Mouse (Mus musculus): ENCODE measurements at regions not wholly inside any gene's neighbourhood (a gene's known extent, or its start where the extent isn't known, plus 50 kb on each side); places are given as distances from the start of the nearest gene placed in this dataset.

DNA sequence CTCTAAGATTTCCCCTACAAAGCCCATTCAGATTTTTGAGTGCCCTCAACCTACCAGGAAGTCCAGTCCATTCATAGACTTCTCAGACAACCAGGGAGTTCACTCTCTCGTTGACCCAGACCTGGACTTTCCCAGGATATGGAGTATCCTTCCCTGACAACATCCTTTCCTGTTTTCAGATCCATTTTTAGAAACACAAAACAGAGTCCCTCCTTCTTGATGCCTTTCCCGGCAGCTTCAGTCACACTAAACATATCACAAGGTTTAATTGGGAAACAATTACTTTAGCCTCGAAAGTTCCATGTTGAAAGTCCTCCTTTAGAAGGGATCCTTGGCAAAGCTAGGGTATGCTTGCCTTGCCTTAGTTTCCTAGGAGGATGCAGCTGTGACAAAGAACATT, 51.8 kb upstream of the Vash1 start:
- Histone ChIP-seq H3K36me3 (ENCODE audit: control insufficient read depth, insufficient read depth, low read length, poor library complexity, severe bottlenecking) (no peaks in the 10 kb centered on the region), H3K9me3 (replicated peaks; ENCODE audit: control insufficient read depth, insufficient read depth, low read length, poor library complexity, severe bottlenecking) (no peaks in the 10 kb centered on the region), H3K4me3 (ENCODE audit: low read depth, low read length) (no peak overlapping the region), H3K27ac (ENCODE audit: insufficient read depth, low read length) (no peak overlapping the region), H3K9ac (ENCODE audit: low read depth, poor library complexity, severe bottlenecking) (no peak overlapping the region), H3K27me3 (ENCODE audit: control insufficient read depth, insufficient read depth, low read length, poor library complexity, severe bottlenecking) (no peaks in the 10 kb centered on the region), H3K4me1 (ENCODE audit: control insufficient read depth, insufficient read depth, low read length) (no peaks in the 10 kb centered on the region)
- TF ChIP-seq EP300 (IDR thresholded peaks at IDR 0.05; ENCODE audit: insufficient read depth, low read depth, low read length), result no peak
- TF ChIP-seq POLR2A (IDR thresholded peaks at IDR 0.05; ENCODE audit: insufficient read depth, low read length), result no peak

DNA sequence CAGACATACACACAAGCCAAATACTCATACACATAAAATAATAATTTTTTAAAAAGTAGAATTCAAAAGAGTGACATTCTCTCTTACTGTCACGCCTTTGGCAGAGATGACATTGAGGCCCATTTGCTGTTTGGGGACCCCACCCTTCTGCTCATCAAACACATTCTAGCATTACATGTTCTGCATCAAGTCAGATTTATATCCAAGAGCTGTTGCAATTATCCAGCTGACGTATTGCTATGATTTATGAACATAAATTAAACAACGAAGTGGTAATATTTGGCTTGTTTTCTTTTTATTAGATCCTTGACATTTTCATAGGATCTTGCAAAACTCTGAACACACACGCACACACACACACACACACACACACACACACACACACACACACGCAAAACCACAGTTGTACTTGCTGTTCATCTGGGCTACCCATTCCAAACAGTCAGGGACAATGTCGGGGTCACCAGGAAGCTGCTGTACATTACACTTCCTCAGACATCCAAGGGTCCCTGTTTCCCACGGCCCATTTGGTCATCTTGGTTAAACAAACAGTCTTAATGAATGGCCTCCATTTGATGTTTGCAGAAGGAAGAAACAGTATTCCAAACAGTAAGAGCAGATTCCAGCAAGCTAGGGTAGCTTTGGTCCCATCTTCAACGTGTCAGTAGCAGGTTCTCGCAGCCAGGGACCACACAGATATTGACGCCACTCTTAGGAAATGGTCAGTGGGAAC, 50.3 kb upstream of the Vash1 start:
- Histone ChIP-seq H3K9ac (ENCODE audit: low read depth, poor library complexity, severe bottlenecking) (no peak overlapping the region), H3K9me3 (replicated peaks; ENCODE audit: control insufficient read depth, insufficient read depth, low read length, poor library complexity, severe bottlenecking) (no peaks in the 10 kb centered on the region), H3K4me1 (ENCODE audit: control insufficient read depth, insufficient read depth, low read length) (no peaks in the 10 kb centered on the region), H3K4me3 (ENCODE audit: low read depth, low read length) (no peak overlapping the region), H3K27me3 (ENCODE audit: control insufficient read depth, insufficient read depth, low read length, poor library complexity, severe bottlenecking) (no peaks in the 10 kb centered on the region), H3K27ac (ENCODE audit: insufficient read depth, low read length) (no peak overlapping the region), H3K36me3 (ENCODE audit: control insufficient read depth, insufficient read depth, low read length, poor library complexity, severe bottlenecking) (no peaks in the 10 kb centered on the region)
- no peak for TF ChIP-seq CTCF (IDR thresholded peaks at IDR 0.05; ENCODE audit: low read depth, low read length)
- no peak for TF ChIP-seq EP300 (IDR thresholded peaks at IDR 0.05; ENCODE audit: insufficient read depth, low read depth, low read length)
- TF ChIP-seq POLR2A (IDR thresholded peaks at IDR 0.05; ENCODE audit: insufficient read depth, low read length), result no peak
